Mouse (Mus musculus) ES-E14 (cell line): Measurements from ENCODE around the gene Foxj1.

Experiments used
- CHD2 ChIP-seq: IDR thresholded peaks from 2 replicates; pipeline ENCODE4 v1.6.1; 2014; ENCODE audit warnings: mild to moderate bottlenecking, low read depth, low read length, inconsistent platforms
- MAFK ChIP-seq: IDR thresholded peaks from 2 replicates; pipeline ENCODE4 v1.6.1; 2014; ENCODE audit warnings: mild to moderate bottlenecking, low read depth, low read length, inconsistent platforms; ENCODE audit not compliant: insufficient read depth
- ZNF384 ChIP-seq: IDR thresholded peaks from 2 replicates; pipeline ENCODE4 v1.6.1; 2012; ENCODE audit warnings: low read depth, low read length, inconsistent platforms

DNA sequence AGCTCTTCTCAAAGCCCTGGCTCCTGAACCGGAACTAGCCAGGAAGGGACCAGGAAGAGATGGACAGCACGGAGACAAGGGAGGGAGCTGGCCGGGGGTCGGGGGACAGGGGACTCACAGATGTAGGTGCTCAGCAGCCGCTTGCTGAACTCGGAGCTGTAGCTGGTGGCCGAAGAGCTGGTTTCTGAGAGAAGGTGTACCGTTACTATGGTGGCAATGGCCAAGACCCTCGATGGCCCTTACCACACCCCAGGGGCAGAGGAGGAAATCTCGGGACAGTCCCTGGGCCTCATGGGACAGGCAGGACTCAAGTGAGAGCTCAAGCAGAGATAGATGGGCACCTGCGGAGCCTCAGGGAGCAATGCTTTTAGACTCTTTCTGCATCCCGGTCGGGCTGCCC, 42.8 kb downstream of the Foxj1 start:
- TF ChIP-seq CHD2: no peak
- no peak for TF ChIP-seq MAFK
- TF ChIP-seq ZNF384: no peak
